8 mouse cellular contexts compared by ENCODE assay signal in the genomic region with DNA sequence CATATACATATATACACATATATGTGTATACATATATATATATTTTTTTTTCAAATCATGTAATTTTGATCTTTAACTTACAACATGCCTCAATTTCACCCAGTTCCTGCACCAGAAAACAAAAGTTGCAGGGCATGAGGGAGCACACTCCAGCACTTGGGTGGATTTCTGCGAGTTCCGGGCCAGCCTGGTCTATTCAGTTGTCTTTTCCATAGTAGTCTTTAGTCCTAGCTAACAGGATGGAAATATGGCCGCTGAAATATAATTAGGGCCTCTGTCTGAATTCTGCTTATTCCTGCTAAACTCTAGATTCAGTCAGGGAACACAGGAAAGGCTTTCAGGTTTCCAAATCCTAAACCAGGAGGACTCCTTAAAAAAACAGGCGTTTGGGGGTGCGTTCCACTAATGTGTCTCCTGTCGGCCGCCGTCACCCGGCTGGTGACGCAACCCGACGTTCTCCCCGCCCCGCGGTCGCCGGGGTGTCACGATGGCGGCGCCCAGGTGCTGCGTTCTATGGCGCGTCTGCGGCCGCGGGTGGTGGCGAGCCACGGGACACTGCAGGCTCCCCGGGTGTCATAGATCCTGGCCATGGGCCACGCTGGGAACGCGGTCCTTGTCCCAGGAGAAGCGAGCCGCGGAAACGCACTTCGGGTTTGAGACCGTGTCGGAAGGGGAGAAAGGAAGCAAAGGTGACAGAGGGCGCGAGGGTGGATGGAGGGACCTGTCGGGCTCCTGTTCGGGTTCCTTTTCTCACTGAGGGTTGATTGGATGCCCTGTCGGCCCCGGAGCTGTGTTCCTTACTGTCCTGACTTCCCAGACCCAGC. TPM values are rescaled to one million over a fixed set of nuclear protein-coding genes. Genes with fewer than 3 reads are reported as not detected.
DNase-seq lines count a peak whose midpoint lies in the region; ATAC-seq and TF ChIP-seq lines count a peak whose summit lies in the region.

A gene (plus strand): TSS at position 441 of the 824 bp plus-strand sequence.

- peaks cover 22% of the 10 kb centered on the region for H3K36me3 ChIP-seq in heart, embryonic 12.5 days
- peaks cover 10% of the 10 kb centered on the region for H3K36me3 ChIP-seq in kidney, postnatal 0 days (ENCODE audit: insufficient read depth, low read length)
- peaks cover 3% of the 10 kb centered on the region; the same call in 1 of the 2 replicates for H3K36me3 ChIP-seq in liver, adult 2 months (ENCODE audit: control insufficient read depth, insufficient read depth, low read length)
- H3K36me3 ChIP-seq in myocyte (ENCODE audit: control insufficient read depth, insufficient read depth): peaks cover 5% of the 10 kb centered on the region
- peaks cover 2% of the 10 kb centered on the region; the same call in 1 of the 2 replicates for H3K36me3 ChIP-seq in splenic B cell, adult 2 months (ENCODE audit: control insufficient read depth, insufficient read depth, low read length, poor library complexity, severe bottlenecking)

- 0 out of 2 replicates have a peak, but pooled peaks cover 3% of the 10 kb centered on the region for H3K9me3 ChIP-seq in heart, embryonic 12.5 days (replicated peaks)
- no peaks in the 10 kb centered on the region for H3K9me3 ChIP-seq in kidney, postnatal 0 days (replicated peaks; ENCODE audit: low read length)

- no peak for TF ChIP-seq CTCF in brain, embryonic 14.5 days (IDR thresholded peaks at IDR 0.05; ENCODE audit: borderline replicate concordance, extremely low read depth, insufficient read depth, insufficient read length)
- TF ChIP-seq CTCF in kidney, postnatal 0 days (IDR thresholded peaks at IDR 0.05; ENCODE audit: low read depth): no peak
- TF ChIP-seq CTCF in liver, adult 2 months (IDR thresholded peaks at IDR 0.05; ENCODE audit: low read depth, low read length): no peak

- TF ChIP-seq POLR2A in brain, embryonic 14.5 days (IDR thresholded peaks at IDR 0.05; ENCODE audit: borderline replicate concordance, extremely low read depth, insufficient read depth, insufficient read length, poor library complexity, severe bottlenecking): peak; percentile 62
- peak; percentile 69; the same call in 1 of the 2 replicates for TF ChIP-seq POLR2A in liver, adult 2 months (IDR thresholded peaks at IDR 0.05; ENCODE audit: extremely low read depth, insufficient read depth, low read length)
- TF ChIP-seq POLR2A in myocyte (IDR thresholded peaks at IDR 0.05; ENCODE audit: insufficient read length, low read depth): peak; percentile 92

- H3K9ac ChIP-seq in heart, embryonic 12.5 days: peak within 1 kb of the TSS; percentile 86
- H3K9ac ChIP-seq in kidney, postnatal 0 days (ENCODE audit: low read depth, low read length): peak within 1 kb of the TSS; percentile 85
- peak within 1 kb of the TSS; percentile 98 for H3K9ac ChIP-seq in liver, adult 2 months (ENCODE audit: low read depth, low read length)

- peak within 1 kb of the TSS; percentile 72 for H3K4me3 ChIP-seq in heart, embryonic 12.5 days
- H3K4me3 ChIP-seq in kidney, postnatal 0 days (replicated peaks; ENCODE audit: low read depth, low read length): peak within 1 kb of the TSS; percentile 91
- peak within 1 kb of the TSS; percentile 100 for H3K4me3 ChIP-seq in liver, adult 2 months (ENCODE audit: insufficient read depth, low read depth, low read length)
- peak within 1 kb of the TSS; percentile 86 for H3K4me3 ChIP-seq in myocyte

- 0 out of 2 replicates have a peak within 1 kb of the TSS, but pooled peaks have one; percentile 50 for H3K27ac ChIP-seq in heart, embryonic 12.5 days (ENCODE audit: poor library complexity, severe bottlenecking)
- H3K27ac ChIP-seq in kidney, postnatal 0 days: peak within 1 kb of the TSS; percentile 65; the same call in 1 of the 2 replicates
- H3K27ac ChIP-seq in liver, adult 2 months (replicated peaks; ENCODE audit: insufficient read depth, low read depth, low read length): peak within 1 kb of the TSS; percentile 88

- peak within 1 kb of the TSS; percentile 53 for H3ac ChIP-seq in myocyte (ENCODE audit: control insufficient read depth, insufficient read length)

- peaks cover 12% of the 10 kb centered on the region for H3K79me2 ChIP-seq in liver, adult 2 months (ENCODE audit: control insufficient read depth, insufficient read depth, low read length)
- peaks cover 21% of the 10 kb centered on the region for H3K79me2 ChIP-seq in myocyte (ENCODE audit: control insufficient read depth, insufficient read depth)

- ATAC-seq in erythroid progenitor cell, adult 5-6 weeks (replicated peaks; ENCODE audit: low FRiP score, poor library complexity, severe bottlenecking): peak; percentile 98
- peak; percentile 79 for ATAC-seq in heart, embryonic 12.5 days (ENCODE audit: insufficient number of reproducible peaks, low FRiP score)
- ATAC-seq in kidney, postnatal 0 days (replicated peaks; ENCODE audit: low FRiP score, low read depth): peak; percentile 70; the same call in 1 of the 2 replicates

- H3K27me3 ChIP-seq in heart, embryonic 12.5 days (replicated peaks): no peaks in the 10 kb centered on the region
- no peaks in the 10 kb centered on the region for H3K27me3 ChIP-seq in kidney, postnatal 0 days (ENCODE audit: insufficient read depth, low read length)
- H3K27me3 ChIP-seq in liver, adult 2 months (ENCODE audit: control insufficient read depth, insufficient read depth, low read length): no peaks in the 10 kb centered on the region
- H3K27me3 ChIP-seq in myocyte (ENCODE audit: control insufficient read depth, insufficient read depth, insufficient read length): no peaks in the 10 kb centered on the region
- H3K27me3 ChIP-seq in splenic B cell, adult 2 months (ENCODE audit: control insufficient read depth, insufficient read depth, low read length, poor library complexity, severe bottlenecking): no peaks in the 10 kb centered on the region

- peaks cover 14% of the 10 kb centered on the region for H3K4me1 ChIP-seq in heart, embryonic 12.5 days (replicated peaks)
- no peaks in the 10 kb centered on the region; the same call in 1 of the 2 replicates for H3K4me1 ChIP-seq in kidney, postnatal 0 days (replicated peaks; ENCODE audit: insufficient read depth, low read length)
- H3K4me1 ChIP-seq in liver, adult 2 months (ENCODE audit: control insufficient read depth, insufficient read depth, low read length): peaks cover 3% of the 10 kb centered on the region

- WGBS in heart, embryonic 12.5 days: 3% methylated on average over 45 of the region's 45 CpGs
- 3% methylated on average over 41 of the region's 45 CpGs for whole genome bisulfite sequencing in kidney, postnatal 0 days
- 3% methylated on average over 45 of the region's 45 CpGs for WGBS in liver, adult 2 months

- peak within 1 kb of the TSS; percentile 91 for H3K4me2 ChIP-seq in heart, embryonic 12.5 days
- peak within 1 kb of the TSS; percentile 79 for H3K4me2 ChIP-seq in kidney, postnatal 0 days (ENCODE audit: low read length)
- peak within 1 kb of the TSS; percentile 99 for H3K4me2 ChIP-seq in myocyte (ENCODE audit: low read depth)

- DNase-seq in B cell, adult 2 months: peak; percentile 89 to 90
- DNase-seq in brain, embryonic 14.5 days (ENCODE audit: low read depth): peak; percentile 93
- DNase-seq in kidney, postnatal 0 days (ENCODE audit: low spot score): peak; percentile 82
- peak; percentile 57 for DNase-seq in liver, adult 2 months (ENCODE audit: extremely low read depth, low read depth, low spot score)
- peak; percentile 85 for DNase-seq in splenic B cell, adult 2 months (ENCODE audit: low read depth, low spot score)

TF ChIP-seq in myocyte, 11 proteins besides CTCF, POLR2A, EP300 and RAD21:
- TF ChIP-seq MYOG (IDR thresholded peaks at IDR 0.05; ENCODE audit: control insufficient read depth in 1 of 3, insufficient read depth in 1 of 3, insufficient read length in 2 of 3, low read depth in 2 of 3) (peak in 1 of 3 experiments; percentile 7), CEBPB (IDR thresholded peaks at IDR 0.05; ENCODE audit: insufficient read depth, poor library complexity, severe bottlenecking) (peak; percentile 57; the same call in 1 of the 2 replicates), REST (IDR thresholded peaks at IDR 0.05; ENCODE audit: insufficient read depth, insufficient read length) (no peak), MYOD1 (IDR thresholded peaks at IDR 0.05; ENCODE audit: control insufficient read depth in 1 of 3, insufficient read length in 2 of 3, low read depth in 2 of 3) (peak in 1 of 3 experiments; percentile 63), TCF12 (IDR thresholded peaks at IDR 0.05; ENCODE audit: insufficient read depth, poor library complexity, severe bottlenecking) (no peak), SRF (IDR thresholded peaks at IDR 0.05; ENCODE audit: control insufficient read depth, insufficient read length, low read depth) (no peak), E2F4 (IDR thresholded peaks at IDR 0.05; ENCODE audit: insufficient read depth) (no peak), TCF3 (IDR thresholded peaks at IDR 0.05; ENCODE audit: insufficient read length, low read depth) (no peak), USF1 (IDR thresholded peaks at IDR 0.05; ENCODE audit: low read depth) (no peak), MAX (IDR thresholded peaks at IDR 0.05; ENCODE audit: low read depth) (no peak), POLR2AphosphoS2 (IDR thresholded peaks at IDR 0.05; ENCODE audit: insufficient read length, low read depth) (peak; percentile 83)

RNA-seq across cellular contexts. Expression of the gene that starts here (rescaled TPM):
- 15.7 and 20.5 TPM in 2 replicates for polyA plus RNA-seq in brain, embryonic 14.5 days (2012; rRNA removed)
- total RNA-seq in erythroid progenitor cell, adult 5-6 weeks (2015; ENCODE audit: low replicate concordance): 7.2 and 8.4 TPM in 2 replicates
- 12.8 and 15.9 TPM in 2 replicates for total RNA-seq in erythroid progenitor cell, adult 5-6 weeks (2017; ENCODE audit: low replicate concordance)
- polyA plus RNA-seq in heart, embryonic 12.5 days (2016; fragmentation: Nextera tagmentation; extraction: Ambion mirVana): 76.0 and 79.9 TPM in 2 replicates
- polyA plus RNA-seq in kidney, postnatal 0 days (2015; fragmentation: Nextera tagmentation; extraction: Ambion mirVana): 44.7 and 46.6 TPM in 2 replicates
- total RNA-seq in liver, adult 2 months (2014; rRNA removed): 20.7 and 24.6 TPM in 2 replicates
- polyA plus RNA-seq in liver, adult 2 months (2012; rRNA removed): 13.7 and 13.9 TPM in 2 replicates
- 43.7 TPM for polyA plus RNA-seq in myocyte (2012; fragmentation: generic; extraction: Trizol)

Comparison
In these comparisons a context has a peak if more than half of its experiments do, and no peak if none do; other contexts are left out.
1. Peak in every context shown above with its lines: DNase-seq, ATAC-seq, H3K4me3 ChIP-seq and H3K27ac ChIP-seq.